Mouse (Mus musculus) thymus, postnatal 4 days (tissue): ENCODE data around the gene Ankrd39.

ENCODE experiments used
- DNase-seq: peaks from one replicate; pipeline ENCODE4 v3.0.0; 2021

Gene Ankrd39

GRCm38 (mm10) chr1:36528351-36528750, 18.9 kb downstream of the Ankrd39 start:
- DNase-seq, result no peak

GRCm38 (mm10) chr1:36526903-36527302, 20.3 kb downstream of the Ankrd39 start:
- no peak for DNase-seq

- DNase-seq, result no peak
Observed at GRCm38 (mm10) chr1:36525774-36526173, 21.5 kb downstream of the Ankrd39 start.

GRCm38 (mm10) chr1:36524058-36524457, 23.2 kb downstream of the Ankrd39 start:
- no peak for DNase-seq

- no peak for DNase-seq
Observed at GRCm38 (mm10) chr1:36523332-36524013, 23.8 kb downstream of the Ankrd39 start.

- DNase-seq, result no peak
Observed at GRCm38 (mm10) chr1:36522210-36522609, 25.0 kb downstream of the Ankrd39 start.

- DNase-seq, result no peak
Observed at GRCm38 (mm10) chr1:36519626-36520025, 27.6 kb downstream of the Ankrd39 start.

- DNase-seq, result no peak
Observed at GRCm38 (mm10) chr1:36518259-36518658, 29.0 kb downstream of the Ankrd39 start.

- DNase-seq, result peak; percentile 37
Observed at GRCm38 (mm10) chr1:36513718-36514117, 33.5 kb downstream of the Ankrd39 start.

GRCm38 (mm10) chr1:36513310-36513709, 33.9 kb downstream of the Ankrd39 start:
- no peak for DNase-seq

GRCm38 (mm10) chr1:36512966-36513280, 34.3 kb downstream of the Ankrd39 start:
- DNase-seq, result no peak

- DNase-seq, result peak; percentile 78
Observed at GRCm38 (mm10) chr1:36512089-36512965, 34.9 kb downstream of the Ankrd39 start.

- DNase-seq, result peak; percentile 100
Observed at GRCm38 (mm10) chr1:36511289-36512021, 35.8 kb downstream of the Ankrd39 start, which contains the start of gene Cnnm3. Cnnm3 (plus strand) TSS chr1:36511867.

- DNase-seq, result no peak
Observed at GRCm38 (mm10) chr1:36508238-36508637, 39.0 kb downstream of the Ankrd39 start.

- DNase-seq, result peak; percentile 91
Observed at GRCm38 (mm10) chr1:36501261-36501660, 46.0 kb downstream of the Ankrd39 start.

GRCm38 (mm10) chr1:36497312-36497711, 49.9 kb downstream of the Ankrd39 start:
- DNase-seq, result no peak

- peak; percentile 32 for DNase-seq
Observed at GRCm38 (mm10) chr1:36496719-36497118, 50.5 kb downstream of the Ankrd39 start.

GRCm38 (mm10) chr1:36493299-36493698, 53.9 kb downstream of the Ankrd39 start:
- DNase-seq, result no peak

GRCm38 (mm10) chr1:36492416-36493139, 54.7 kb downstream of the Ankrd39 start:
- no peak for DNase-seq

GRCm38 (mm10) chr1:36489661-36490060, 57.6 kb downstream of the Ankrd39 start:
- DNase-seq, result no peak
